Mouse (Mus musculus): Measurements from ENCODE around the gene Capn3. TPM values are rescaled to one million over a fixed set of nuclear protein-coding genes. Genes with fewer than 3 reads are reported as not detected.

Gene Capn3
- polyA plus RNA-seq, 1 experiment from 2014 or later: 1.3 TPM

DNA sequence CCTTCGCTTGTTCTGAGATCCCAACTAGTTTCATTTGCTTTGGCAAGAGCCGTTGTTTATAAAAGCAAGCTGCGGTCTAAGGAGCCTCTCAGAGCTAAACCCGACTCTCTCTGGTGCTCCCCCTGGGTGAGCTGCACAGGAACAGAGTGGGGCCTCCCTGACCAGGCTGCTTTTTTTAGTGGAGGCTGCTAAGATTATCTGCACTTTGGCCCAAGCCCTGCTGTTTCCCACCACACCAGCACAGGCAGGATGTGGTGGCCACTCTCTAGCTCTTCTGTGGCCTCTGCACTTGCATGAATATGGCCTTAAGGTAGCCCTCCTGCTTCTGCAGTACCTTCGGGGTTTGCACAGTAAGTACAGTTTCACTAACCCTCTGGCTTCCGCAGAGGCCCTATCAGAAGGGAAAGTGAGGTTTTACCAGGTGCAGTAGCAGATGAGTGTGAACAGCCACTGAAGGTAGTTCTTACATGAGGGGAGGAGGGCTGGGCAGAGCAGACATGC, 44.2 kb downstream of the Capn3 start:
- Histone ChIP-seq H3K36me3 (ENCODE audit: control insufficient read depth, insufficient read depth, low read length) (peaks cover 6% of the 10 kb centered on the region; the same call in 1 of the 2 replicates), H3K9me3 (ENCODE audit: control insufficient read depth, low read length) (no peaks in the 10 kb centered on the region), H3K27ac (ENCODE audit: low read depth, low read length) (no peak overlapping the region), H3K27me3 (ENCODE audit: control insufficient read depth, insufficient read depth, low read length) (no peaks in the 10 kb centered on the region), H3K4me3 (ENCODE audit: low read length) (no peak overlapping the region), H3K4me1 (ENCODE audit: control insufficient read depth, insufficient read depth, low read length) (peaks cover 14% of the 10 kb centered on the region; the same call in 1 of the 2 replicates), H3K9ac (ENCODE audit: low read depth, low read length) (no peak overlapping the region), H3K4me2 (replicated peaks; ENCODE audit: low read depth, low read length) (no peak overlapping the region)
- ATAC-seq (ENCODE audit: low FRiP score, low TSS enrichment): no peak
- WGBS: 69% methylated on average over 6 of the region's 6 CpGs

DNA sequence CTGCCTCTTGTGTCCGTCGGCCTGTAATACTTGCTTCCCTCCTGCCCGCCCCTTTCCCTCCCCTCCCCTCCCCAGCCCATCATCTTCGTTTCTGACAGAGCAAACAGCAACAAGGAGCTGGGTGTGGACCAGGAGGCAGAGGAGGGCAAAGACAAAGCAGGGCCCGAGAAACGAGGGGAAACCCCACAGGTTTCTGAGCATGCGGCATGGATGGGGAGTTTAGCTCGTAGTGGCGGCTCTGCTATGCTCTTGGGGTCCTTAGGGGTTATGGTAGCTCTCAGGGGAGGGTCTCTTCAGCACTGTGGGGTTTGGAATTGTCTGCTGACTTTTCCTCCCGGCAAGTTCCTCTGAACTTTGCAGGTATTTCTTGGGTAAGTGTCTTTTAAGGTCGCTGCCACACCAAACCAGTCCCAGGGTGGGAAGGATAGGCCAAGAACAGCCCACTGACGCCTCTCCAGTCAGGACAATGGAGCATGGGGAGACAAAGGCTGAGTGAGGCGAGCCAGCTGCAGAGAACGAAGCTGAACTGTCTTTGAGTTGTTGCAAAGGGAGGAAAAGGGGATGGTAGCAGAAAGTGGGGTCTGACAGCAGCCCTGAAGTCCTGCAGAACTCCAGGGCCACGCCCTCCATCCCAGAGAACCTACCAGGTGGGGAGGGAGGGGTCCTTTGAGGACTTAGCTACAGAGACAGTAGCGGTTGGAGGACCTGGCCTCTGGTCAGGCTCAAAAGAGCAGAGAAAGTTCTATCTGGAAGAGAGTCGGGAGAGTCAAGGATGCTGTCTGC, 45.5 kb downstream of the Capn3 start:
- ATAC-seq (ENCODE audit: low FRiP score, low TSS enrichment): no peak
- H3K4me2 ChIP-seq (replicated peaks; ENCODE audit: low read depth, low read length): no peak overlapping the region
- H3K9me3 ChIP-seq (ENCODE audit: control insufficient read depth, low read length): no peaks in the 10 kb centered on the region
- 44% methylated on average over 17 of the region's 17 CpGs for WGBS
- no peak overlapping the region for H3K9ac ChIP-seq (ENCODE audit: low read depth, low read length)
- H3K4me3 ChIP-seq (ENCODE audit: low read length): no peak overlapping the region
- H3K27me3 ChIP-seq (ENCODE audit: control insufficient read depth, insufficient read depth, low read length): no peaks in the 10 kb centered on the region
- no peak overlapping the region for H3K27ac ChIP-seq (ENCODE audit: low read depth, low read length)
- peaks cover 14% of the 10 kb centered on the region; the same call in 1 of the 2 replicates for H3K4me1 ChIP-seq (ENCODE audit: control insufficient read depth, insufficient read depth, low read length)
- H3K36me3 ChIP-seq (ENCODE audit: control insufficient read depth, insufficient read depth, low read length): peaks cover 12% of the 10 kb centered on the region

DNA sequence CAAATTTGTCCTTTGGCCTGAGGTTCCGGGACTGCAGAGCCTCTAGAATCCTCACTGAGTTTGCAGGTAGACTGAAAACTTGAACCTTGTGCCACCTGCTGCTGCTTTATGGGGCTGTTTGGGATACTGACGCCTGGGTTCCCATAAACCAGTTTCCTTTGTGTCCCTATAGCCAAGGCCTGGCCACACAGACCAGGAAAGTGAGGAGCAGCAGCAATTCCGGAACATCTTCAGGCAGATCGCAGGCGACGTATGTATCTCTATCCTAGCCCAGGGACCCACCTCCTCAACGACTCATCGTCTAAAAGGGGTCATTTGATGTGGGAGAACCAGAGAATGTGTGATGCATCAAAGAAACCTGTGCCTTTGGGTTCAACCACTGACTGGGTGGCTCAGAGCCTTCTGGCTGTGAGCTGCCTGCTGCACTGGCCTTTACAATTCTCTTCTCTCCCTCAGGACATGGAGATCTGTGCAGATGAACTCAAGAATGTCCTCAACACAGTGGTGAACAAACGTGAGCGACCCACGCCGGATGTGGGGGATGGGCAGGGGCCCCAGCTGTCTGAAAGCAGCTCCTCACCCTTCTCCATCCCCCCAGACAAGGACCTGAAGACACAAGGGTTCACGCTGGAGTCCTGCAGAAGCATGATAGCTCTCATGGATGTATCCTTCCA, 46.2 kb downstream of the Capn3 start:
- H3K4me1 ChIP-seq (ENCODE audit: control insufficient read depth, insufficient read depth, low read length): peaks cover 14% of the 10 kb centered on the region; the same call in 1 of the 2 replicates
- WGBS: 59% methylated on average over 13 of the region's 13 CpGs
- H3K27ac ChIP-seq (ENCODE audit: low read depth, low read length): no peak overlapping the region
- H3K9me3 ChIP-seq (ENCODE audit: control insufficient read depth, low read length): no peaks in the 10 kb centered on the region
- H3K4me2 ChIP-seq (replicated peaks; ENCODE audit: low read depth, low read length): no peak overlapping the region
- ATAC-seq (ENCODE audit: low FRiP score, low TSS enrichment): no peak
- H3K4me3 ChIP-seq (ENCODE audit: low read length): no peak overlapping the region
- H3K36me3 ChIP-seq (ENCODE audit: control insufficient read depth, insufficient read depth, low read length): peaks cover 14% of the 10 kb centered on the region
- H3K27me3 ChIP-seq (ENCODE audit: control insufficient read depth, insufficient read depth, low read length): no peaks in the 10 kb centered on the region
- no peak overlapping the region for H3K9ac ChIP-seq (ENCODE audit: low read depth, low read length)

DNA sequence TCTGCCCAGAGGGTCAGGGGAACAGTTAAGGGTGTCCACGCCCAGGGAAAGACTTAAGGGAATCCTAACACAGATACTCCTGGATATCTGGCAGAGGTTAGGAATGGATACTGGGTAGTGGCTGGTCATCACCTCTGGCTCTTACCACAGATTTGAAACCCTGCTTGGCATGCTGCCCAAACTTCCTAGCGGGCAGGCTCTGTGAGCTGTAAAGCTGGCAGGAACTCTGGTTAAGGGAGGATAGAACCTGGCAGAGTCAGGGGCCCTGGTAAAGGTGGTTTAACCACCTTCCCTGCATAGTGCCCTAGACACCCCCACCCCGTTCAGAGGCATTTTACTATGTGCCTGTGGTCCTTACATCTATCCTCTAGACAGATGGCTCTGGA, 46.8 kb downstream of the Capn3 start:
- 77% methylated on average over 3 of the region's 3 CpGs for WGBS
- H3K36me3 ChIP-seq (ENCODE audit: control insufficient read depth, insufficient read depth, low read length): peaks cover 14% of the 10 kb centered on the region
- no peak overlapping the region for H3K4me3 ChIP-seq (ENCODE audit: low read length)
- peaks cover 14% of the 10 kb centered on the region; the same call in 1 of the 2 replicates for H3K4me1 ChIP-seq (ENCODE audit: control insufficient read depth, insufficient read depth, low read length)
- H3K9ac ChIP-seq (ENCODE audit: low read depth, low read length): no peak overlapping the region
- H3K27me3 ChIP-seq (ENCODE audit: control insufficient read depth, insufficient read depth, low read length): no peaks in the 10 kb centered on the region
- H3K27ac ChIP-seq (ENCODE audit: low read depth, low read length): no peak overlapping the region
- no peak overlapping the region for H3K4me2 ChIP-seq (replicated peaks; ENCODE audit: low read depth, low read length)
- no peaks in the 10 kb centered on the region for H3K9me3 ChIP-seq (ENCODE audit: control insufficient read depth, low read length)
- ATAC-seq (ENCODE audit: low FRiP score, low TSS enrichment): no peak

DNA sequence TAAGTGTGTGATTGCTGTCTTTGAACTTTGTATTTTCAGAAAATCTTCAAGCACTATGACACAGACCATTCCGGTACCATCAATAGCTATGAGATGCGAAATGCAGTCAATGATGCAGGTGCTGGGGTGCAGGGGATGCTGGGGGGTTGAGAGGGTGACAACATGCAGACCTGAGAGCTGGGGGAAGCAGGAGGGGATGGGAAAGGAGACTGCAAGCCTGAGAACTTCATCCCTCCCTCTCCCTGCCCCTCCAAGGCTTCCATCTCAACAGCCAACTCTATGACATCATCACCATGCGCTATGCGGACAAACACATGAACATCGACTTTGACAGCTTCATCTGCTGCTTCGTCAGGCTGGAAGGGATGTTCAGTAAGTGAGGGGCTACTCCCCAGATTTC, 47.3 kb downstream of the Capn3 start:
- peaks cover 14% of the 10 kb centered on the region; the same call in 1 of the 2 replicates for H3K4me1 ChIP-seq (ENCODE audit: control insufficient read depth, insufficient read depth, low read length)
- no peak for ATAC-seq (ENCODE audit: low FRiP score, low TSS enrichment)
- H3K27ac ChIP-seq (ENCODE audit: low read depth, low read length): no peak overlapping the region
- H3K36me3 ChIP-seq (ENCODE audit: control insufficient read depth, insufficient read depth, low read length): peaks cover 17% of the 10 kb centered on the region
- no peaks in the 10 kb centered on the region for H3K27me3 ChIP-seq (ENCODE audit: control insufficient read depth, insufficient read depth, low read length)
- no peak overlapping the region for H3K4me3 ChIP-seq (ENCODE audit: low read length)
- no peak overlapping the region for H3K4me2 ChIP-seq (replicated peaks; ENCODE audit: low read depth, low read length)
- no peaks in the 10 kb centered on the region for H3K9me3 ChIP-seq (ENCODE audit: control insufficient read depth, low read length)
- H3K9ac ChIP-seq (ENCODE audit: low read depth, low read length): no peak overlapping the region
- 93% methylated on average over 6 of the region's 6 CpGs for WGBS

DNA sequence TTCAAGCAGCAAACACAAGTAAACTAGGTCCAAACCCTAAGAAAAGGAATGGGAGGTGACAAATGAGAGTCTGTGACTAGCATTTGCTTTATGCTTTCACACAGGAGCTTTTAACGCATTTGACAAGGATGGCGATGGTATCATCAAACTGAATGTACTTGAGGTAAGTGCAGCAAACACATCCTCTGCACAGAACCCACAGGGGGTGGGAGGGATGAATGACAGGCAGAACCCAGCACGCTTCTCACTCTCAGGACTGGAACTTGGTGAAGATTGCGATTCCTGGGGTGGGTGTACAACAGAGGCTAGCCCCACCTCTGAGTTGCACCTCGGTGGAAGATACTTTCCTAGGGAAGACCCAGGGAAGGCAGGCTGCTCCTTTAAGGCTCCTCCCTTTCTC, 48.2 kb downstream of the Capn3 start:
- Histone ChIP-seq H3K9me3 (ENCODE audit: control insufficient read depth, low read length) (no peaks in the 10 kb centered on the region), H3K4me1 (ENCODE audit: control insufficient read depth, insufficient read depth, low read length) (peaks cover 14% of the 10 kb centered on the region; the same call in 1 of the 2 replicates), H3K36me3 (ENCODE audit: control insufficient read depth, insufficient read depth, low read length) (peaks cover 26% of the 10 kb centered on the region), H3K27me3 (ENCODE audit: control insufficient read depth, insufficient read depth, low read length) (no peaks in the 10 kb centered on the region), H3K9ac (ENCODE audit: low read depth, low read length) (no peak overlapping the region), H3K4me3 (ENCODE audit: low read length) (no peak overlapping the region), H3K4me2 (replicated peaks; ENCODE audit: low read depth, low read length) (no peak overlapping the region), H3K27ac (ENCODE audit: low read depth, low read length) (no peak overlapping the region)
- 81% methylated on average over 5 of the region's 5 CpGs for WGBS
- ATAC-seq (ENCODE audit: low FRiP score, low TSS enrichment): no peak

DNA sequence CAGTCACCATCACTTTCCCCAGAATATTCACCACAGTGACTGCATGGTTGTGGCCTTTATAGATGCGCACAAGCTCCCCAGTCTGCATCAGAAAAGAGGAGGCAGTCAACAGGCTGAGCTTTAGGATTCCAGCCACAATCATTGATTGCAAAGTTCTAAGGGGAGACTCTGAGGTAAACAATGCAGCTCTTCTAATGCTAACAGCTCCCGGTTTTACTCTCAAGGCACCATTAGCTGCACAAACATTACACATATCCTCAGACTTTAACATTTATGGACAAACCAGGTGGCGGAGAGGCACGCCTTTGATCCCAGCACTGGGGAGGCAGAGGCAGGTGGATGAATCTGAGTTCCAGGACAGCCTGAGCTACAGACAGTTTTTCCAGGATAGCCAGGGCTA, 58.4 kb downstream of the Capn3 start:
- no peak for ATAC-seq (ENCODE audit: low FRiP score, low TSS enrichment)
- H3K4me3 ChIP-seq (ENCODE audit: low read length): no peak overlapping the region
- no peaks in the 10 kb centered on the region for H3K27me3 ChIP-seq (ENCODE audit: control insufficient read depth, insufficient read depth, low read length)
- H3K4me2 ChIP-seq (replicated peaks; ENCODE audit: low read depth, low read length): no peak overlapping the region
- 96% methylated on average over 4 of the region's 4 CpGs for WGBS
- H3K9me3 ChIP-seq (ENCODE audit: control insufficient read depth, low read length): no peaks in the 10 kb centered on the region
- H3K4me1 ChIP-seq (ENCODE audit: control insufficient read depth, insufficient read depth, low read length): no peaks in the 10 kb centered on the region
- no peak overlapping the region for H3K27ac ChIP-seq (ENCODE audit: low read depth, low read length)
- peaks cover 80% of the 10 kb centered on the region for H3K36me3 ChIP-seq (ENCODE audit: control insufficient read depth, insufficient read depth, low read length)
- H3K9ac ChIP-seq (ENCODE audit: low read depth, low read length): no peak overlapping the region

DNA sequence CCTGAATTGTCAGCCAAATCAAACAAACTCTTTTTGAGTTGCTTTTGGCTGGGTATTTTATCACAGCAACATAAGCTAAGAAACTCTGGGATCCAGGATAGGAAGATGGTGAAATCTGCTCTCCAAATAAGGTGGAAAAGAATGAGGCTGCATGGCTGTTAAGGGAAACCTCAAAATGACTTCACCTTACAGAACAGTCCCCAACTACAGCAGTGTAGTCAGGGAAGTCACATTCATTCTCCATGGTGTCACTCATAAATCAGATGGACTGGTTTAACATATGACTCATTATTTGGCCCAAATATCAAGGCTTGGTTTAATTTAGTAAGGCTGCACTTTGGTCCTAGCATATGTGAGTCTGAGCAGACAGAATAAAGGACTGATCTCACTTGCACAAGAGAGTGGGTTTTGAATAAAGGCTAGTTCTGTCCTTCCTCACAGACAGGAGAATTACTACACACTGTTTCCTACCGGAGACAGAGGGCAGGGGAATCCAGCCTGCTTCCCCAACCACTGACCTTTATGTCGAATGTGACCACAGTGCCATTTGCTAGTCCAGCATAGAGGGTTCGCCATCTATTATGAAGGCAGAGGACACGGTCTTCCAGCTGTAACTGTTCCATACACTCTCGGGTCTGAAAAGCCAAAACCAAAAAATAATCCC, 62.9 kb downstream of the Capn3 start:
- H3K27ac ChIP-seq (ENCODE audit: low read depth, low read length): no peak overlapping the region
- no peak overlapping the region for H3K4me3 ChIP-seq (ENCODE audit: low read length)
- no peaks in the 10 kb centered on the region for H3K9me3 ChIP-seq (ENCODE audit: control insufficient read depth, low read length)
- 86% methylated on average over 5 of the region's 5 CpGs for WGBS
- peaks cover 93% of the 10 kb centered on the region for H3K36me3 ChIP-seq (ENCODE audit: control insufficient read depth, insufficient read depth, low read length)
- H3K9ac ChIP-seq (ENCODE audit: low read depth, low read length): no peak overlapping the region
- no peaks in the 10 kb centered on the region for H3K27me3 ChIP-seq (ENCODE audit: control insufficient read depth, insufficient read depth, low read length)
- H3K4me1 ChIP-seq (ENCODE audit: control insufficient read depth, insufficient read depth, low read length): no peaks in the 10 kb centered on the region
- no peak for ATAC-seq (ENCODE audit: low FRiP score, low TSS enrichment)
- H3K4me2 ChIP-seq (replicated peaks; ENCODE audit: low read depth, low read length): no peak overlapping the region
